Mouse (Mus musculus): Measurements from ENCODE around the gene Ccdc177. TPM values are rescaled to one million over a fixed set of nuclear protein-coding genes. Genes with fewer than 3 reads are reported as not detected.
A peak's percentile ranks its signal among the peaks of the same experiment; 100 is the strongest.

Gene Ccdc177
- polyA plus RNA-seq (2015; fragmentation: Nextera tagmentation; extraction: Ambion mirVana) = 0.06 TPM in 1 of 2 replicates, not detected in the other

GRCm38 (mm10) chr12:80760396-80760801 is at the start of gene Ccdc177:
Gene Ccdc177, minus strand, starts transcription at chr12:80760687.
- Histone ChIP-seq H3K9me3 (ENCODE audit: control insufficient read depth, low read length) (no peaks in the 10 kb centered on the region), H3K27ac (ENCODE audit: low read length) (no peak within 1 kb of the TSS), H3K9ac (ENCODE audit: low read length) (no peak within 1 kb of the TSS), H3K4me1 (replicated peaks; ENCODE audit: control insufficient read depth, insufficient read depth, low read length) (peaks cover 18% of the 10 kb centered on the region), H3K4me3 (ENCODE audit: low read length) (peak within 1 kb of the TSS; percentile 43), H3K27me3 (ENCODE audit: control insufficient read depth, insufficient read depth, low read depth, low read length) (peaks cover 65% of the 10 kb centered on the region), H3K36me3 (ENCODE audit: control insufficient read depth, insufficient read depth, low read length) (no peaks in the 10 kb centered on the region), H3K4me2 (ENCODE audit: low read depth, low read length) (peak within 1 kb of the TSS; percentile 55)
- WGBS = under 1% methylated on average over 24 of the region's 24 CpGs
- ATAC-seq (ENCODE audit: low read depth) = no peak

- Histone ChIP-seq H3K27ac (ENCODE audit: low read length) (no peak overlapping the region; the same call in 1 of the 2 replicates), H3K36me3 (ENCODE audit: control insufficient read depth, insufficient read depth, low read length) (no peaks in the 10 kb centered on the region), H3K27me3 (ENCODE audit: control insufficient read depth, insufficient read depth, low read depth, low read length) (no peaks in the 10 kb centered on the region), H3K4me1 (replicated peaks; ENCODE audit: control insufficient read depth, insufficient read depth, low read length) (peaks cover 27% of the 10 kb centered on the region), H3K4me3 (ENCODE audit: low read length) (no peak overlapping the region), H3K9ac (ENCODE audit: low read length) (no peak overlapping the region), H3K9me3 (ENCODE audit: control insufficient read depth, low read length) (no peaks in the 10 kb centered on the region), H3K4me2 (ENCODE audit: low read depth, low read length) (no peak overlapping the region)
- ATAC-seq (ENCODE audit: low read depth) = peak; percentile 43; the same call in 1 of the 2 replicates
- WGBS = 49% methylated on average over 2 of the region's 2 CpGs
Observed at GRCm38 (mm10) chr12:80810005-80810404, 49.5 kb upstream of the Ccdc177 start.

- H3K4me1 ChIP-seq (replicated peaks; ENCODE audit: control insufficient read depth, insufficient read depth, low read length) = peaks cover 30% of the 10 kb centered on the region
- ATAC-seq (ENCODE audit: low read depth) = no peak
- no peaks in the 10 kb centered on the region for H3K27me3 ChIP-seq (ENCODE audit: control insufficient read depth, insufficient read depth, low read depth, low read length)
- H3K9me3 ChIP-seq (ENCODE audit: control insufficient read depth, low read length) = no peaks in the 10 kb centered on the region
- H3K4me3 ChIP-seq (ENCODE audit: low read length) = no peak overlapping the region
- H3K9ac ChIP-seq (ENCODE audit: low read length) = no peak overlapping the region
- WGBS = 69% methylated on average over 2 of the region's 2 CpGs
- no peak overlapping the region for H3K4me2 ChIP-seq (ENCODE audit: low read depth, low read length)
- H3K27ac ChIP-seq (ENCODE audit: low read length) = no peak overlapping the region
- no peaks in the 10 kb centered on the region for H3K36me3 ChIP-seq (ENCODE audit: control insufficient read depth, insufficient read depth, low read length)
Observed at GRCm38 (mm10) chr12:80807451-80808085, 47.1 kb upstream of the Ccdc177 start.

GRCm38 (mm10) chr12:80804861-80805428 is 44.5 kb upstream of the Ccdc177 start:
- no peaks in the 10 kb centered on the region for H3K27me3 ChIP-seq (ENCODE audit: control insufficient read depth, insufficient read depth, low read depth, low read length)
- no peaks in the 10 kb centered on the region for H3K9me3 ChIP-seq (ENCODE audit: control insufficient read depth, low read length)
- H3K36me3 ChIP-seq (ENCODE audit: control insufficient read depth, insufficient read depth, low read length) = no peaks in the 10 kb centered on the region
- H3K4me1 ChIP-seq (replicated peaks; ENCODE audit: control insufficient read depth, insufficient read depth, low read length) = peaks cover 15% of the 10 kb centered on the region
- 88% methylated on average over 6 of the region's 6 CpGs for WGBS
- ATAC-seq (ENCODE audit: low read depth) = no peak
- H3K4me3 ChIP-seq (ENCODE audit: low read length) = no peak overlapping the region
- no peak overlapping the region for H3K4me2 ChIP-seq (ENCODE audit: low read depth, low read length)
- no peak overlapping the region for H3K27ac ChIP-seq (ENCODE audit: low read length)
- H3K9ac ChIP-seq (ENCODE audit: low read length) = no peak overlapping the region

- 31% methylated on average over 3 of the region's 3 CpGs for WGBS
- Histone ChIP-seq H3K27me3 (ENCODE audit: control insufficient read depth, insufficient read depth, low read depth, low read length) (no peaks in the 10 kb centered on the region), H3K4me2 (ENCODE audit: low read depth, low read length) (no peak overlapping the region), H3K9me3 (ENCODE audit: control insufficient read depth, low read length) (no peaks in the 10 kb centered on the region), H3K27ac (ENCODE audit: low read length) (no peak overlapping the region), H3K9ac (ENCODE audit: low read length) (no peak overlapping the region), H3K36me3 (ENCODE audit: control insufficient read depth, insufficient read depth, low read length) (no peaks in the 10 kb centered on the region), H3K4me1 (replicated peaks; ENCODE audit: control insufficient read depth, insufficient read depth, low read length) (peaks cover 8% of the 10 kb centered on the region), H3K4me3 (ENCODE audit: low read length) (no peak overlapping the region)
- ATAC-seq (ENCODE audit: low read depth) = peak; percentile 70
Observed at GRCm38 (mm10) chr12:80803924-80804323, 43.4 kb upstream of the Ccdc177 start.

- Histone ChIP-seq H3K27me3 (ENCODE audit: control insufficient read depth, insufficient read depth, low read depth, low read length) (no peaks in the 10 kb centered on the region), H3K9ac (ENCODE audit: low read length) (no peak overlapping the region), H3K4me2 (ENCODE audit: low read depth, low read length) (no peak overlapping the region), H3K9me3 (ENCODE audit: control insufficient read depth, low read length) (no peaks in the 10 kb centered on the region), H3K36me3 (ENCODE audit: control insufficient read depth, insufficient read depth, low read length) (no peaks in the 10 kb centered on the region), H3K4me3 (ENCODE audit: low read length) (no peak overlapping the region), H3K4me1 (replicated peaks; ENCODE audit: control insufficient read depth, insufficient read depth, low read length) (peaks cover 8% of the 10 kb centered on the region), H3K27ac (ENCODE audit: low read length) (no peak overlapping the region)
- no peak for ATAC-seq (ENCODE audit: low read depth)
- 84% methylated on average over 1 of the region's 1 CpGs for WGBS
Observed at GRCm38 (mm10) chr12:80801443-80801842, 41.0 kb upstream of the Ccdc177 start.

- Histone ChIP-seq H3K27ac (ENCODE audit: low read length) (no peak overlapping the region), H3K36me3 (ENCODE audit: control insufficient read depth, insufficient read depth, low read length) (no peaks in the 10 kb centered on the region), H3K27me3 (ENCODE audit: control insufficient read depth, insufficient read depth, low read depth, low read length) (no peaks in the 10 kb centered on the region), H3K4me2 (ENCODE audit: low read depth, low read length) (no peak overlapping the region), H3K4me3 (ENCODE audit: low read length) (no peak overlapping the region), H3K4me1 (replicated peaks; ENCODE audit: control insufficient read depth, insufficient read depth, low read length) (peaks cover 9% of the 10 kb centered on the region), H3K9ac (ENCODE audit: low read length) (no peak overlapping the region), H3K9me3 (ENCODE audit: control insufficient read depth, low read length) (no peaks in the 10 kb centered on the region)
- ATAC-seq (ENCODE audit: low read depth) = no peak
- 86% methylated on average over 3 of the region's 3 CpGs for WGBS
Observed at GRCm38 (mm10) chr12:80800156-80800555, 39.7 kb upstream of the Ccdc177 start.

GRCm38 (mm10) chr12:80798271-80798670 is 37.8 kb upstream of the Ccdc177 start:
- Histone ChIP-seq H3K27me3 (ENCODE audit: control insufficient read depth, insufficient read depth, low read depth, low read length) (no peaks in the 10 kb centered on the region), H3K9ac (ENCODE audit: low read length) (no peak overlapping the region), H3K4me3 (ENCODE audit: low read length) (no peak overlapping the region), H3K4me2 (ENCODE audit: low read depth, low read length) (no peak overlapping the region), H3K36me3 (ENCODE audit: control insufficient read depth, insufficient read depth, low read length) (no peaks in the 10 kb centered on the region), H3K9me3 (ENCODE audit: control insufficient read depth, low read length) (no peaks in the 10 kb centered on the region), H3K27ac (ENCODE audit: low read length) (no peak overlapping the region), H3K4me1 (replicated peaks; ENCODE audit: control insufficient read depth, insufficient read depth, low read length) (peaks cover 8% of the 10 kb centered on the region)
- ATAC-seq (ENCODE audit: low read depth) = no peak

- Histone ChIP-seq H3K9me3 (ENCODE audit: control insufficient read depth, low read length) (no peaks in the 10 kb centered on the region), H3K4me1 (replicated peaks; ENCODE audit: control insufficient read depth, insufficient read depth, low read length) (peaks cover 15% of the 10 kb centered on the region), H3K27ac (ENCODE audit: low read length) (no peak overlapping the region), H3K27me3 (ENCODE audit: control insufficient read depth, insufficient read depth, low read depth, low read length) (no peaks in the 10 kb centered on the region), H3K4me2 (ENCODE audit: low read depth, low read length) (no peak overlapping the region), H3K9ac (ENCODE audit: low read length) (no peak overlapping the region), H3K4me3 (ENCODE audit: low read length) (no peak overlapping the region), H3K36me3 (ENCODE audit: control insufficient read depth, insufficient read depth, low read length) (no peaks in the 10 kb centered on the region)
- no peak for ATAC-seq (ENCODE audit: low read depth)
- WGBS = 75% methylated on average over 2 of the region's 2 CpGs
Observed at GRCm38 (mm10) chr12:80794935-80795785, 34.7 kb upstream of the Ccdc177 start.
